8 mouse cellular contexts compared by ENCODE assay signal in the genomic region with DNA sequence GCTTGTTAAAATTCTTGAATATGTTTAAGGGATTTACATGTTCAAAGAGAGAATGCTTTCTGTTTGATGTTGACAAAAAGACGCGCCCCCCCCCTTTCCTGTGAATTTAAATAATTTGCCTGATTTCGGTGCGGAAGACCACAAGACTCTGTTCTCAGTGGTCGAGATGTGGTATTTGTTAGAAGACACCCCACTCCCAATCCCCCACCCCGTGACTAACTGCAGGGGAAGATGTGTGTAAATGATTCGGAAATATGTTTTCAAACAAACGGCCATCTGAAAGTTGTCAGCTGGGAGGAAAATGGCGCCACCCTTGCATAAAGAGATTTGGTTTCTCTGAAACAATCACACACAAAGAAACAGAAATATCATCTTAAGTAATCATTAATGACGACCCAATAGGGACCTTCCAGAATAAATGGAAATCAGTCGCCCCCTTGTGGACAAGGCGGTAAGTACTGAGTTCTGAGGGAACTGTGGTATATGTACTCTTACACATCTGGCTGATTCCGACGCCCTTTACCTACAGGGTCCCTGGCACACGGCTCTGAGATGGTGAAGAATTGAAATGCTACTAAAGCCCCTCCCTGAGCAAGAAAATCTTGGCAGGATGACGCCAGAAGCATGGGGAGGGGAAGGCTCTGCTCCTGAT. TPM values are rescaled to one million over a fixed set of nuclear protein-coding genes. Genes with fewer than 3 reads are reported as not detected.
DNase-seq lines count a peak whose midpoint lies in the region; ATAC-seq and TF ChIP-seq lines count a peak whose summit lies in the region.

No protein-coding gene starts in this region.

- peak; percentile 3 for DNase-seq in MEL (ENCODE audit: low read depth, low spot score)
- peak; percentile 56 to 70 for DNase-seq in adrenal gland, postnatal 36 days
- DNase-seq in forebrain, embryonic 10.5 days (ENCODE audit: extremely low spot score, low spot score) = peak; percentile 60
- DNase-seq in heart, postnatal 4 days = peak; percentile 82
- DNase-seq in layer of hippocampus, adult 2 months (ENCODE audit: low spot score in 2 of 2) = peak; percentile 40 to 77
- peak; percentile 76 to 88 for DNase-seq in right cerebral cortex, postnatal 10 days (ENCODE audit: low spot score in 2 of 2)
- DNase-seq in yolk sac, embryonic 10.5 days (ENCODE audit: low spot score) = no peak

- TF ChIP-seq EP300 in MEL (IDR thresholded peaks at IDR 0.05; ENCODE audit: low read depth in 1 of 2, low read length in 2 of 2) = no peak

- H3K9ac ChIP-seq in MEL (ENCODE audit: control insufficient read depth, low read depth, low read length, poor library complexity, severe bottlenecking) = no peak overlapping the region
- no peak overlapping the region for H3K9ac ChIP-seq in lung, embryonic 15.5 days

- no peaks in the 10 kb centered on the region for H3K27me3 ChIP-seq in MEL (ENCODE audit: control insufficient read depth in 1 of 2, insufficient read depth in 2 of 2, low read length in 2 of 2)
- H3K27me3 ChIP-seq in forebrain, embryonic 10.5 days (ENCODE audit: poor library complexity, severe bottlenecking) = peaks cover 65% of the 10 kb centered on the region
- H3K27me3 ChIP-seq in lung, embryonic 15.5 days = peaks cover 12% of the 10 kb centered on the region; the same call in 1 of the 2 replicates

- WGBS in forebrain, embryonic 10.5 days = 36% methylated on average over 16 of the region's 16 CpGs
- 18% methylated on average over 16 of the region's 16 CpGs for WGBS in lung, embryonic 15.5 days

- no peaks in the 10 kb centered on the region for H3K4me1 ChIP-seq in MEL (ENCODE audit: control insufficient read depth in 1 of 2, insufficient read depth in 2 of 2, low read length in 2 of 2)
- peaks cover 12% of the 10 kb centered on the region for H3K4me1 ChIP-seq in forebrain, embryonic 10.5 days
- no peaks in the 10 kb centered on the region for H3K4me1 ChIP-seq in lung, embryonic 15.5 days

- H3K27ac ChIP-seq in MEL (ENCODE audit: control insufficient read depth, low read depth, low read length) = no peak overlapping the region
- H3K27ac ChIP-seq in forebrain, embryonic 10.5 days = no peak overlapping the region
- no peak overlapping the region for H3K27ac ChIP-seq in layer of hippocampus, adult 2 months
- H3K27ac ChIP-seq in lung, embryonic 15.5 days = no peak overlapping the region

- no peaks in the 10 kb centered on the region for H3K79me2 ChIP-seq in MEL (ENCODE audit: control insufficient read depth, insufficient read depth, low read length, poor library complexity)

- H3K36me3 ChIP-seq in MEL (ENCODE audit: control insufficient read depth in 1 of 2, insufficient read depth in 2 of 2, low read length in 2 of 2) = no peaks in the 10 kb centered on the region
- no peaks in the 10 kb centered on the region for H3K36me3 ChIP-seq in forebrain, embryonic 10.5 days (replicated peaks)
- no peaks in the 10 kb centered on the region for H3K36me3 ChIP-seq in lung, embryonic 15.5 days

- H3K4me2 ChIP-seq in lung, embryonic 15.5 days = peak overlapping the region; percentile 37

- no peak for ATAC-seq in lung, embryonic 15.5 days (ENCODE audit: borderline replicate concordance, extremely low read depth, low FRiP score, low TSS enrichment)

- no peak; the same call in 1 of the 2 replicates for TF ChIP-seq RAD21 in MEL (IDR thresholded peaks at IDR 0.05; ENCODE audit: low read depth, low read length)

- no peak for TF ChIP-seq POLR2A in MEL (IDR thresholded peaks at IDR 0.05; ENCODE audit: control insufficient read depth in 1 of 2, insufficient read depth in 1 of 2, low read depth in 1 of 2, low read length in 2 of 2, poor library complexity in 1 of 2)

- no peak overlapping the region for H3K4me3 ChIP-seq in MEL (ENCODE audit: control insufficient read depth in 1 of 2, insufficient read depth in 1 of 2, low read depth in 2 of 2, low read length in 2 of 2)
- H3K4me3 ChIP-seq in forebrain, embryonic 10.5 days = no peak overlapping the region
- no peak overlapping the region for H3K4me3 ChIP-seq in layer of hippocampus, adult 2 months
- H3K4me3 ChIP-seq in lung, embryonic 15.5 days = no peak overlapping the region

- H3K9me3 ChIP-seq in MEL (replicated peaks; ENCODE audit: insufficient read depth, low read length) = no peaks in the 10 kb centered on the region
- no peaks in the 10 kb centered on the region for H3K9me3 ChIP-seq in forebrain, embryonic 10.5 days
- H3K9me3 ChIP-seq in lung, embryonic 15.5 days = no peaks in the 10 kb centered on the region

- peak in 1 of 3 experiments; percentile 9; a peak in 1 of 6 replicates for TF ChIP-seq CTCF in MEL (IDR thresholded peaks at IDR 0.05 in 2 of 3, conservative IDR thresholded peaks at IDR 0.05 in 1 of 3; ENCODE audit: control insufficient read depth in 1 of 3, insufficient read depth in 1 of 3, low read depth in 2 of 3, low read length in 3 of 3, poor library complexity in 1 of 3, severe bottlenecking in 1 of 3)
- TF ChIP-seq CTCF in layer of hippocampus, adult 2 months (conservative IDR thresholded peaks at IDR 0.05) = peak; percentile 89

TF ChIP-seq in MEL, 35 proteins besides CTCF, POLR2A, EP300 and RAD21:
- TF ChIP-seq KAT2A (conservative IDR thresholded peaks at IDR 0.05; ENCODE audit: low read depth, low read length) (no peak), MEF2A (IDR thresholded peaks at IDR 0.05; ENCODE audit: extremely low read depth, insufficient replicate concordance, low read depth, low read length, poor library complexity, severe bottlenecking) (no peak), MAX (IDR thresholded peaks at IDR 0.05; ENCODE audit: low read length) (no peak), TCF12 (IDR thresholded peaks at IDR 0.05; ENCODE audit: low read depth, low read length) (no peak), ZKSCAN1 (IDR thresholded peaks at IDR 0.05; ENCODE audit: low read depth, low read length) (no peak)

RNA-seq across cellular contexts. Expression of a gene that starts 4.2 kb away (rescaled TPM):
- total RNA-seq in MEL (2012; rRNA removed) = not detected in 2 replicates
- not detected for polyA plus RNA-seq in MEL (2012; ENCODE audit: insufficient read depth in 1 of 2, insufficient read length in 2 of 2, low read depth in 1 of 2, low replicate concordance in 2 of 2, missing spikeins in 1 of 2)
- total RNA-seq in adrenal gland, postnatal 36 days (2021) = not detected
- polyA plus RNA-seq in forebrain, embryonic 10.5 days (2016; fragmentation: Nextera tagmentation; extraction: Ambion mirVana) = not detected in 2 replicates
- total RNA-seq in heart, postnatal 4 days (2021) = not detected
- total RNA-seq in layer of hippocampus, adult 2 months (2021) = not detected
- polyA plus RNA-seq in lung, embryonic 15.5 days (2015; fragmentation: Nextera tagmentation; extraction: Ambion mirVana) = not detected in 2 replicates

RNA-seq across cellular contexts. Expression of a gene that starts 16.0 kb away (rescaled TPM):
- total RNA-seq in MEL (2012; rRNA removed) = not detected in 2 replicates
- polyA plus RNA-seq in MEL (2012; ENCODE audit: insufficient read depth in 1 of 2, insufficient read length in 2 of 2, low read depth in 1 of 2, low replicate concordance in 2 of 2, missing spikeins in 1 of 2) = not detected
- total RNA-seq in adrenal gland, postnatal 36 days (2021) = 1 to 10 TPM; 2.3 to 2.8 TPM
- not detected in 2 replicates for polyA plus RNA-seq in forebrain, embryonic 10.5 days (2016; fragmentation: Nextera tagmentation; extraction: Ambion mirVana)
- under 1 TPM in 1 of 2 experiments, not detected in 1; 0.07 TPM for total RNA-seq in heart, postnatal 4 days (2021)
- total RNA-seq in layer of hippocampus, adult 2 months (2021) = not detected
- 0.14 and 0.26 TPM in 2 replicates for polyA plus RNA-seq in lung, embryonic 15.5 days (2015; fragmentation: Nextera tagmentation; extraction: Ambion mirVana)

RNA-seq across cellular contexts. Expression of a gene that starts 59.8 kb away (rescaled TPM):
- not detected in 2 replicates for total RNA-seq in MEL (2012; rRNA removed)
- not detected for polyA plus RNA-seq in MEL (2012; ENCODE audit: insufficient read depth in 1 of 2, insufficient read length in 2 of 2, low read depth in 1 of 2, low replicate concordance in 2 of 2, missing spikeins in 1 of 2)
- total RNA-seq in adrenal gland, postnatal 36 days (2021) = not detected
- polyA plus RNA-seq in forebrain, embryonic 10.5 days (2016; fragmentation: Nextera tagmentation; extraction: Ambion mirVana) = not detected in 2 replicates
- total RNA-seq in heart, postnatal 4 days (2021) = not detected
- not detected for total RNA-seq in layer of hippocampus, adult 2 months (2021)
- polyA plus RNA-seq in lung, embryonic 15.5 days (2015; fragmentation: Nextera tagmentation; extraction: Ambion mirVana) = not detected in 2 replicates
